Mouse (Mus musculus): ENCODE measurements at regions not wholly inside any gene's neighbourhood (a gene's known extent, or its start where the extent isn't known, plus 50 kb on each side); places are given as distances from the start of the nearest gene placed in this dataset.

- DNase-seq (ENCODE audit: low spot score in 2 of 2): no peak
Observed at GRCm38 (mm10) chrX:161487691-161488090, 200.4 kb downstream of the Gm15262 start.

- DNase-seq (ENCODE audit: low spot score in 2 of 2): no peak
Observed at GRCm38 (mm10) chrX:161511341-161511740, 205.5 kb upstream of the Rai2 start.

DNA sequence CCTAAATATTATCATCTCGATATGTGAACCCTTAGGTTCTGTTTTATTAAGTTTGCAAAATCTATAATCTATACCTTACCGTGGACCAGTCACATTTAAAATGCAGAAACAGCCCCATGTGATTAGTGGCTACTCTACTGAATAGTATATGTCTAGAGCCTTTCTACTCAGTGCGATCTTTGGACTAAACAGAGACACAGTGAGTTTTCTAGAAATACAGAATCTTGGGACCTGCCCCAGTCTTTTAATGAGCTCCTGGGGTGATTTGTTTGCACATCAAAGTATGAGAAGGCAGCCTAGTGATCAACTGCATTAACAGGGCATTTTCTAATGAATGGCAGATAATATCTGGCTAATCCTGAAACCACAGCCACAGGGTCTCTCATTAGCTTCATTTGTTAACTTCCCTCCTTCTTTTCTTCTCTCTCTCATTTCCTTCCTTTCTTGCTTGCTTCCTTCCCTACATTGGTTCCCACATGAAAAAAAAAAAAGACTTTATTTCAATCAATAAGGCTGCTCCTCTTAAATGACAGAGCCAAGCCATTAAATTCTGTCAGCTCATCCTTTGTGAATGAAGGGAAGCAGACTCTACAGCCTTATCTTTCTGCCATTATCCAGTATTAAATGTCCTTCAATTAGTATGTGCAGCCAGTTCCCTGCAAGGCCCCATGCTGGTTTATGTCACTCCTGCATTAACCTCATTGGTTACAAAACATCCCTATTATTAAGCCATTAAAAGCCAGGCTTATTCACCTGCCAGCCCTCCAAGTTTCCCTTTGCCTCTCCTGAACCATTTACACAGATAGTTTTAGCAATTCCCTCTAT, 193.2 kb upstream of the Rai2 start:
- DNase-seq (ENCODE audit: low spot score in 2 of 2): no peak

GRCm38 (mm10) chrX:161524257-161524646, 192.6 kb upstream of the Rai2 start:
- DNase-seq (ENCODE audit: low spot score in 2 of 2): no peak

DNA sequence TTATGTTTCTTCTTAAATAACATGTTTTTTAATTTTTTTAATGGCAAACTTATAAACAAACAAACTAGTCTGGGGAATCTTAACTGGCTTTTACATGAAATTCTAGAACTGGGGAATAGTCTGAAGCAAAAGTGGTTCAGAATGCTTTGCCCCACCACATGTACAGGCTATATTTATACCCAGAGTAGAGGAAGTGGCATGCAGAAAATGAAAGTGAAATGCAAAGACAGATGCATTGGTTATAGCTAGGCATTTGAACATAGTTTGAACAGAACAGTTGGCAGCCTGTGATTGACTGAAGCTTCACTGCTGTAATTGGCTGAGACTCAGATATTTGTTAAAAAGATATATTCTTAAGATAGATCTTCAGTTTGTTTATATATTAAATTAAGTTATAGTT, 179.6 kb upstream of the Rai2 start:
- no peak for DNase-seq (ENCODE audit: low spot score in 2 of 2)

- no peak for DNase-seq (ENCODE audit: low spot score in 2 of 2)
Observed at GRCm38 (mm10) chrX:161556896-161557295, 160.0 kb upstream of the Rai2 start.

GRCm38 (mm10) chrX:161558511-161558910, 158.4 kb upstream of the Rai2 start:
- DNase-seq (ENCODE audit: low spot score in 2 of 2): no peak

GRCm38 (mm10) chrX:161566435-161566834, 150.4 kb upstream of the Rai2 start:
- DNase-seq (ENCODE audit: low spot score in 2 of 2): no peak

- DNase-seq (ENCODE audit: low spot score in 2 of 2): peak in 1 of 2 experiments; percentile 9
Observed at GRCm38 (mm10) chrX:161582019-161582659, 134.7 kb upstream of the Rai2 start.

DNA sequence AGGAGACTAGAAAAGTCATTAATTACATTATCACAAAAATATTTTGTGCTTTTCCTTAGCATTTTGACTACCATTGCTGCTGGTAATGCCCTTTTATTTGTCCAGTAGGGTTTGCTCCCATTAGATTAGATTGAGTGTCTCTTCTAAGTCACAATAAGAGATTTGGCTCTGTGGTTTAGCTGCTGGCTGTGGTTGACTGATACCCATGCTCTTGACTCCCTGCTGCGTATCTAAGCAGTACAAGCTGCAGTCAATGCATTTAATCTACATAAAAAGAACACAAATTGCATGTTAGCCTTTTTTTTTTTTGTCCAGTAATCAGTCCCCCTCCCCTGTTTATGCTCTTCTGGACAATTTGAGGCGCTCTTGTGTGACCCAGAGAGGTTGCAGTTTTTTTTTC, 133.0 kb upstream of the Rai2 start:
- no peak for DNase-seq (ENCODE audit: low spot score in 2 of 2)

DNA sequence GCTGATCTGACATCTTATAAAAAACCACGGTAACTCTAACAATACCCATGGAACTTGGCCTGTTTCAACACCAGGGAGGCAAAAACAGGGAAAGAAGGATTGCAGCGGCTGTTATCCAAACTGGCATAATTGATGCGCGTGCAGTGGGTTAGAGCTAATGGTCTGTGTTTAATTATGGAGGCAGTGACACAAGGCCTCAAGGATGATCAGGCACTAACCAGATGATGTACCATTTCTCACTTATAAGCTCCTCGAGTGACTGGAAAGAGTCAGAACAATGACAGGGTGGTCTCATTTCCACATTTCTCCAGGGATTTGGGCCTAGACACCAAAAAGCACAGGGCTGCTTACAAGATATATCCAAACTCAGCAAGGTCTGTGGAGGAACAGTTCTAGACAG, 83.0 kb upstream of the Rai2 start:
- DNase-seq (ENCODE audit: low spot score in 2 of 2): no peak

DNA sequence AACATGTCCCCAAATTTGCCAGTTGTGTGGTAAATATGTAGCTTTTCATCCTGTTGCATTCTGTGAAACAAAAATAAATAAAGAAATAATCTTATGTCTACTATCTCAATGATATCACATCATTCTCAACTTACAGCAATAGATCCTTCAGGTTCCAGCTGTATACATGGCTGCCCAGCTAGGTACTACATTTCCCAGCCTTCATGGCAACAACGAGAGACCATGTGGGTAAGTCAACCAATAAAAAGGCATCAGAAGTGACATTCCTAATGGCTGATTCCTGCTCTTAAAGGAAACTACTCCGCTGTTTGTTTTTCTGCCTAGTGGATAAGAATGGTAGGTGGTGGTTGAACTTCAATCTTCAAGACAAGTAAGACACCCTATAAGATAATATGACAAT, 82.5 kb upstream of the Rai2 start:
- no peak for DNase-seq (ENCODE audit: low spot score in 2 of 2)

DNA sequence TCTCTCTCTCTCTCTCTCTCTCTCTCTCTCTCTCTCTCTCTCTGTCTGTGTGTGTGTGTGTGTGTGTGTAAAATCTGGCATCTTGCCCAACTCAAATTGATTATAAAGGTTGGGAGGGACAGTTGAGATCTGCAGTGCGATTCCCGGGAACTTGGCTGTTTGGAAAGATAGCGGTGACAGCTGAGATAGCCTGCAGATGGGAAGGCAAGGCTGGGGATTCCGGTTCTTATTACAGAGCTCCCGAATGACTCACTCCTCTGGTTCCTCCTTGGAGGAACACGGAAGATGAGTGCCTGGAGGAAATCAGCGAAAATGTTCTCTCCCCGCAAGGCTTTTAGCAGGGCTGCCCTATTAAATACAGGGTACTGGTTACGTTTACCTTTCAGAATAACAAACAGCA, 81.2 kb upstream of the Rai2 start:
- DNase-seq (ENCODE audit: low spot score in 2 of 2): peak; percentile 2 to 3

GRCm38 (mm10) chrX:161653106-161653505, 63.8 kb upstream of the Rai2 start:
- no peak for DNase-seq (ENCODE audit: low spot score in 2 of 2)

- DNase-seq (ENCODE audit: low spot score in 2 of 2): no peak
Observed at GRCm38 (mm10) chrX:161660106-161660505, 56.8 kb upstream of the Rai2 start.

DNA sequence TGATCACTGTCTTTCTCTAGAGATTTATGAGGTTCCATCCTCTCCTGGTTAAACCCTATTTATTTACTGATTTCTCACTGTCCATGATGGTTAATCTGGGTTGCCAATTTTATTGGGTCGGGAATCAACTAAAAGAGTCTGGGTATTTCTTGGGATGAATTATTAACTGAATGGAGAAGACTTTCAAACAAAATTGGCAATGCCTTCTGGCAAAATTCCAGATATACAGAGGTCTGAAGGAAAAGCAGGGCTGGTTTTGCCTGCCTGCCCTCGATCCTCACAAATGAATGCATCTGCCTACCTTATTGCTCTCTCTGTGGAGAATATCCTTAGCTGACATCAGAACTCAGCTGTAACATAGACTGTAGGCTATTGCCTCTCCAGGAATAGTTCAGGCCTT, 54.9 kb upstream of the Rai2 start:
- DNase-seq (ENCODE audit: low spot score in 2 of 2): no peak
